Mouse (Mus musculus) limb, embryonic 13.5 days (tissue): ENCODE data around the gene Trp53tg5. TPM values are rescaled to one million over a fixed set of nuclear protein-coding genes. Genes with fewer than 3 reads are reported as not detected.

ENCODE experiments used
- ATAC-seq: fragments of 200-750 bp; cut with Nextera tagmentation; 2 replicates; pipeline ENCODE4 v1.8.0; 2017; ENCODE audit warnings: low read depth, moderate number of reproducible peaks, moderate TSS enrichment; ENCODE audit not compliant: low FRiP score
- H3K27ac ChIP-seq: fragments of 300-500 bp; sonication (generic); 2 replicates; pipeline ENCODE4 v1.5.1; 2015; ENCODE audit warnings: inconsistent platforms, mild to moderate bottlenecking, moderate library complexity
- H3K27me3 ChIP-seq: fragments of 300-500 bp; sonication (generic); 2 replicates; pipeline ENCODE4 v1.6.1; 2015; ENCODE audit warnings: mild to moderate bottlenecking, inconsistent platforms
- H3K36me3 ChIP-seq: fragments of 300-500 bp; sonication (generic); 2 replicates; pipeline ENCODE4 v1.6.1; 2015; ENCODE audit warnings: inconsistent platforms, mild to moderate bottlenecking, moderate library complexity
- H3K4me1 ChIP-seq: fragments of 300-500 bp; sonication (generic); 2 replicates; pipeline ENCODE4 v1.6.1; 2015; ENCODE audit warnings: inconsistent platforms
- H3K4me2 ChIP-seq: fragments of 300-500 bp; sonication (generic); replicated peaks from 2 replicates; pipeline ENCODE4 v1.6.1; 2015; ENCODE audit warnings: inconsistent platforms, mild to moderate bottlenecking, moderate library complexity
- H3K4me3 ChIP-seq: fragments of 300-500 bp; sonication (generic); 2 replicates; pipeline ENCODE4 v1.5.1; 2015; ENCODE audit warnings: moderate library complexity, mild to moderate bottlenecking, inconsistent platforms
- H3K9ac ChIP-seq: fragments of 300-500 bp; sonication (generic); 2 replicates; pipeline ENCODE4 v1.6.1; 2015; ENCODE audit warnings: mild to moderate bottlenecking, inconsistent platforms
- H3K9me3 ChIP-seq: fragments of 300-500 bp; sonication (generic); 2 replicates; pipeline ENCODE4 v1.6.1; 2016; ENCODE audit warnings: inconsistent platforms
- WGBS: fragments of 180-500 bp; shearing (Covaris S2); methylation state at CpG from one replicate; pipeline ENCODE4 v1.1.7; 2015; 5-methylcytosine and 5-hydroxymethylcytosine counted together
- polyA plus RNA-seq: library from polyadenylated mRNA; unstranded; fragments of >200 nt; fragmentation: Nextera tagmentation; extraction: Ambion mirVana; gene quantifications from 2 replicates; pipeline ENCODE4 v1.2.1, GENCODE M21; 2015

The Trp53tg5 gene
- polyA plus RNA-seq, 1 experiment from 2014 or later, result not detected

- Histone ChIP-seq H3K27me3 (peaks cover 10% of the 10 kb centered on the region; the same call in 1 of the 2 replicates), H3K27ac (no peak overlapping the region), H3K4me2 (no peak overlapping the region), H3K9ac (no peak overlapping the region), H3K9me3 (no peaks in the 10 kb centered on the region), H3K36me3 (no peaks in the 10 kb centered on the region), H3K4me1 (peaks cover 43% of the 10 kb centered on the region), H3K4me3 (no peak overlapping the region)
- ATAC-seq, result no peak
- 81% methylated on average over 2 of the region's 2 CpGs for WGBS
These were observed 28.8 kb downstream of the Trp53tg5 start for GRCm38 (mm10) chr2:164444701-164445100.

- Histone ChIP-seq H3K9ac (peak within 1 kb of the TSS; percentile 88), H3K9me3 (no peaks in the 10 kb centered on the region), H3K4me3 (peak within 1 kb of the TSS; percentile 72), H3K4me1 (peaks cover 46% of the 10 kb centered on the region), H3K27ac (peak within 1 kb of the TSS; percentile 74), H3K27me3 (peaks cover 10% of the 10 kb centered on the region; the same call in 1 of the 2 replicates), H3K36me3 (no peaks in the 10 kb centered on the region), H3K4me2 (peak within 1 kb of the TSS; percentile 86)
- no peak for ATAC-seq
- 9% methylated on average over 18 of the region's 18 CpGs for WGBS
These were observed 30.0 kb downstream of the Trp53tg5 start, which contains the start of gene Sdc4 for GRCm38 (mm10) chr2:164443460-164444000. Sdc4 (minus strand) TSS chr2:164443887.

GRCm38 (mm10) chr2:164443051-164443437 is 30.5 kb downstream of the Trp53tg5 start:
- ATAC-seq, result peak; percentile 89
- no peaks in the 10 kb centered on the region for H3K9me3 ChIP-seq
- peak overlapping the region; percentile 86 for H3K4me2 ChIP-seq
- H3K9ac ChIP-seq, result peak overlapping the region; percentile 88
- peak overlapping the region; percentile 74 for H3K27ac ChIP-seq
- peak overlapping the region; percentile 72 for H3K4me3 ChIP-seq
- peaks cover 10% of the 10 kb centered on the region; the same call in 1 of the 2 replicates for H3K27me3 ChIP-seq
- H3K36me3 ChIP-seq, result no peaks in the 10 kb centered on the region
- under 1% methylated on average over 26 of the region's 26 CpGs for WGBS
- H3K4me1 ChIP-seq, result peaks cover 51% of the 10 kb centered on the region

GRCm38 (mm10) chr2:164442315-164443050 is 31.0 kb downstream of the Trp53tg5 start:
- Histone ChIP-seq H3K27ac (peak overlapping the region; percentile 74), H3K4me3 (peak overlapping the region; percentile 72), H3K36me3 (no peaks in the 10 kb centered on the region), H3K4me2 (peak overlapping the region; percentile 86), H3K9ac (peak overlapping the region; percentile 88), H3K9me3 (no peaks in the 10 kb centered on the region), H3K27me3 (peaks cover 10% of the 10 kb centered on the region; the same call in 1 of the 2 replicates), H3K4me1 (peaks cover 56% of the 10 kb centered on the region)
- peak; percentile 44; the same call in 1 of the 2 replicates for ATAC-seq
- 2% methylated on average over 29 of the region's 29 CpGs for whole genome bisulfite sequencing

GRCm38 (mm10) chr2:164441731-164442130 is 31.8 kb downstream of the Trp53tg5 start:
- Histone ChIP-seq H3K4me1 (peaks cover 64% of the 10 kb centered on the region), H3K27ac (no peak overlapping the region)
- 27% methylated on average over 7 of the region's 7 CpGs for WGBS

GRCm38 (mm10) chr2:164441155-164441554 is 32.4 kb downstream of the Trp53tg5 start:
- peak overlapping the region; percentile 86 for H3K4me2 ChIP-seq
- no peak overlapping the region for H3K27ac ChIP-seq
- ATAC-seq, result no peak
- WGBS, result 37% methylated on average over 8 of the region's 8 CpGs
- H3K9ac ChIP-seq, result peak overlapping the region; percentile 51
- H3K4me1 ChIP-seq, result peaks cover 70% of the 10 kb centered on the region
- H3K36me3 ChIP-seq, result no peaks in the 10 kb centered on the region
- peaks cover 10% of the 10 kb centered on the region; the same call in 1 of the 2 replicates for H3K27me3 ChIP-seq
- H3K4me3 ChIP-seq, result peak overlapping the region; percentile 72
- H3K9me3 ChIP-seq, result no peaks in the 10 kb centered on the region

More at GRCm38 (mm10) chr2:164441731-164442130, 31.8 kb downstream of the Trp53tg5 start:
- no peak for ATAC-seq
- Histone ChIP-seq H3K9me3 (no peaks in the 10 kb centered on the region), H3K4me3 (peak overlapping the region; percentile 72), H3K9ac (peak overlapping the region; percentile 88), H3K27me3 (peaks cover 10% of the 10 kb centered on the region; the same call in 1 of the 2 replicates), H3K4me2 (peak overlapping the region; percentile 86), H3K36me3 (no peaks in the 10 kb centered on the region)

- peaks cover 78% of the 10 kb centered on the region for H3K4me1 ChIP-seq
- no peak for ATAC-seq
- peak overlapping the region; percentile 30 for H3K4me2 ChIP-seq
- no peak overlapping the region for H3K27ac ChIP-seq
- WGBS, result 53% methylated on average over 5 of the region's 5 CpGs
- peaks cover 7% of the 10 kb centered on the region; the same call in 1 of the 2 replicates for H3K27me3 ChIP-seq
- H3K9ac ChIP-seq, result no peak overlapping the region
- no peaks in the 10 kb centered on the region for H3K36me3 ChIP-seq
- no peak overlapping the region for H3K4me3 ChIP-seq
- no peaks in the 10 kb centered on the region for H3K9me3 ChIP-seq
These were observed 33.2 kb downstream of the Trp53tg5 start for GRCm38 (mm10) chr2:164440314-164440713.

- Histone ChIP-seq H3K27me3 (peaks cover 7% of the 10 kb centered on the region; the same call in 1 of the 2 replicates), H3K27ac (no peak overlapping the region), H3K4me1 (peaks cover 91% of the 10 kb centered on the region), H3K4me2 (no peak overlapping the region), H3K36me3 (no peaks in the 10 kb centered on the region), H3K9me3 (no peaks in the 10 kb centered on the region), H3K9ac (no peak overlapping the region), H3K4me3 (no peak overlapping the region)
- ATAC-seq, result no peak
- 64% methylated on average over 3 of the region's 3 CpGs for WGBS
These were observed 34.5 kb downstream of the Trp53tg5 start for GRCm38 (mm10) chr2:164439001-164439421.

- no peak overlapping the region for H3K4me3 ChIP-seq
These were observed 35.3 kb downstream of the Trp53tg5 start for GRCm38 (mm10) chr2:164438257-164438656.

GRCm38 (mm10) chr2:164437710-164438109 is 35.8 kb downstream of the Trp53tg5 start:
- no peak overlapping the region for H3K4me2 ChIP-seq
- ATAC-seq, result no peak
- WGBS, result 37% methylated on average over 6 of the region's 6 CpGs
- H3K4me1 ChIP-seq, result peaks cover 96% of the 10 kb centered on the region
- peaks cover 7% of the 10 kb centered on the region; the same call in 1 of the 2 replicates for H3K27me3 ChIP-seq
- H3K4me3 ChIP-seq, result no peak overlapping the region
- no peaks in the 10 kb centered on the region for H3K9me3 ChIP-seq
- H3K9ac ChIP-seq, result no peak overlapping the region
- H3K27ac ChIP-seq, result no peak overlapping the region
- no peaks in the 10 kb centered on the region for H3K36me3 ChIP-seq

More at GRCm38 (mm10) chr2:164438257-164438656, 35.3 kb downstream of the Trp53tg5 start:
- no peak overlapping the region for H3K4me2 ChIP-seq
- H3K27me3 ChIP-seq, result peaks cover 7% of the 10 kb centered on the region; the same call in 1 of the 2 replicates
- WGBS, result 40% methylated on average over 8 of the region's 8 CpGs
- no peaks in the 10 kb centered on the region for H3K36me3 ChIP-seq
- ATAC-seq, result no peak
- H3K9me3 ChIP-seq, result no peaks in the 10 kb centered on the region
- no peak overlapping the region for H3K27ac ChIP-seq
- H3K9ac ChIP-seq, result no peak overlapping the region
- peaks cover 92% of the 10 kb centered on the region for H3K4me1 ChIP-seq

GRCm38 (mm10) chr2:164436961-164437360 is 36.6 kb downstream of the Trp53tg5 start:
- Histone ChIP-seq H3K4me3 (no peak overlapping the region), H3K4me1 (peaks cover 99% of the 10 kb centered on the region), H3K36me3 (no peaks in the 10 kb centered on the region), H3K9ac (peak overlapping the region; percentile 9; the same call in 1 of the 2 replicates), H3K27ac (peak overlapping the region; percentile 63), H3K27me3 (peaks cover 7% of the 10 kb centered on the region; the same call in 1 of the 2 replicates), H3K9me3 (no peaks in the 10 kb centered on the region), H3K4me2 (peak overlapping the region; percentile 33; the same call in 1 of the 2 replicates)
- ATAC-seq, result 0 out of 2 replicates have a peak, but pooled peaks have one; percentile 17
- 57% methylated on average over 3 of the region's 3 CpGs for WGBS
